Mouse (Mus musculus) CH12.LX (cell line): ENCODE results near the gene Gm10799. TPM values are rescaled to one million over a fixed set of nuclear protein-coding genes. Genes with fewer than 3 reads are reported as not detected.
"Not testable (repeated sequence)": the region's sequence is repeated elsewhere in the genome, so short reads cannot be mapped to it uniquely, and the experiment has no call there.

Source experiments
- DNase-seq: peaks from one replicate; pipeline ENCODE4 v3.0.0-alpha.2; 2013; ENCODE audit errors: extremely low read depth
- H3K27ac ChIP-seq: 2 replicates; pipeline ENCODE4 v1.5.1; 2012; ENCODE audit warnings: low read depth, mild to moderate bottlenecking, control low read depth, moderate library complexity; ENCODE audit not compliant: insufficient read depth
- H3K27me3 ChIP-seq: replicated peaks from 2 replicates; pipeline ENCODE3; 2012; ENCODE audit warnings: inconsistent platforms
- H3K36me3 ChIP-seq, 2 experiments: replicated peaks in 1 of 2; 2 replicates each; pipeline versions ENCODE3 to v1.6.1; 2012; ENCODE audit warnings: inconsistent platforms in 1 of 2, low read length in 1 of 2, mild to moderate bottlenecking in 1 of 2, mixed read lengths in 1 of 2, moderate library complexity in 1 of 2; ENCODE audit not compliant: control insufficient read depth in 1 of 2, insufficient read depth in 1 of 2
- H3K4me1 ChIP-seq, 2 experiments: 2 replicates each; pipeline ENCODE4 v1.6.1; 2012; ENCODE audit warnings: inconsistent platforms in 1 of 2, moderate library complexity in 1 of 2; ENCODE audit not compliant: insufficient read depth in 2 of 2, control insufficient read depth in 1 of 2
- H3K4me2 ChIP-seq: 2 replicates; pipeline ENCODE4 v1.6.1; 2012; ENCODE audit warnings: low read depth, mild to moderate bottlenecking, control low read depth; ENCODE audit not compliant: poor library complexity, insufficient read depth, severe bottlenecking
- H3K4me3 ChIP-seq, 3 experiments: fragments of 150-350 bp in 1 of 3; sonication (generic) in 1 of 3; replicated peaks in 1 of 3; 2 replicates each; pipeline versions ENCODE3 to v1.5.1; 2011 to 2012; ENCODE audit warnings: low read depth in 2 of 3, low read length in 2 of 3, mild to moderate bottlenecking in 2 of 3, moderate library complexity in 2 of 3, control low read depth in 1 of 3, improper control_type of control experiment in 1 of 3, inconsistent platforms in 1 of 3, mixed read lengths in 1 of 3; ENCODE audit not compliant: poor library complexity in 1 of 3
- H3K79me2 ChIP-seq: replicated peaks from 2 replicates; pipeline ENCODE4 v1.6.1; 2012; ENCODE audit warnings: mild to moderate bottlenecking, moderate library complexity; ENCODE audit not compliant: control insufficient read depth, poor library complexity, insufficient read depth, severe bottlenecking; ENCODE audit errors: extremely low read depth
- H3K9ac ChIP-seq: 2 replicates; pipeline ENCODE4 v1.6.1; 2012; ENCODE audit warnings: low read depth, mild to moderate bottlenecking, control low read depth, moderate library complexity; ENCODE audit not compliant: insufficient read depth
- H3K9me3 ChIP-seq: replicated peaks from 2 replicates; pipeline ENCODE3; 2012; ENCODE audit warnings: low read length, inconsistent platforms, mixed read lengths
- CHD1 ChIP-seq: IDR thresholded peaks from 2 replicates; pipeline ENCODE4 v1.6.1; 2012; ENCODE audit warnings: low read depth, low read length, improper control_type of control experiment, inconsistent platforms
- E2F4 ChIP-seq: IDR thresholded peaks from 2 replicates; pipeline ENCODE4 v1.6.1; 2011; ENCODE audit warnings: low read depth, low read length, improper control_type of control experiment; ENCODE audit not compliant: insufficient replicate concordance
- ELF1 ChIP-seq: IDR thresholded peaks from 2 replicates; pipeline ENCODE4 v1.6.1; 2014; ENCODE audit warnings: low read depth, mild to moderate bottlenecking, inconsistent platforms, low read length, improper control_type of control experiment
- EP300 ChIP-seq: IDR thresholded peaks from 2 replicates; pipeline ENCODE4 v1.6.1; 2011; ENCODE audit warnings: low read length, improper control_type of control experiment
- GABPA ChIP-seq: IDR thresholded peaks from 2 replicates; pipeline ENCODE4 v1.6.1; 2012; ENCODE audit warnings: low read depth, low read length, improper control_type of control experiment, inconsistent platforms; ENCODE audit not compliant: insufficient replicate concordance
- HCFC1 ChIP-seq: IDR thresholded peaks from 2 replicates; pipeline ENCODE4 v1.6.1; 2012; ENCODE audit warnings: low read depth, mild to moderate bottlenecking, inconsistent platforms, low read length, improper control_type of control experiment
- MAFK ChIP-seq: IDR thresholded peaks from 2 replicates; pipeline ENCODE4 v1.6.1; 2011; ENCODE audit warnings: low read length, improper control_type of control experiment; ENCODE audit not compliant: insufficient replicate concordance
- MAX ChIP-seq: IDR thresholded peaks from 2 replicates; pipeline ENCODE4 v1.6.1; 2011; ENCODE audit warnings: low read length, improper control_type of control experiment
- MXI1 ChIP-seq: IDR thresholded peaks from 2 replicates; pipeline ENCODE4 v1.6.1; 2011; ENCODE audit warnings: mild to moderate bottlenecking, low read depth, low read length, improper control_type of control experiment
- MYC ChIP-seq: IDR thresholded peaks from 2 replicates; pipeline ENCODE4 v1.6.1; 2011; ENCODE audit warnings: low read depth, mild to moderate bottlenecking, improper control_type of control experiment, low read length
- NELFE ChIP-seq: IDR thresholded peaks from 2 replicates; pipeline ENCODE4 v1.6.1; 2011; ENCODE audit warnings: low read depth, low read length, improper control_type of control experiment
- RCOR1 ChIP-seq: conservative IDR thresholded peaks from 2 replicates; pipeline ENCODE4 v1.6.1; 2012; ENCODE audit warnings: low read depth, mild to moderate bottlenecking, inconsistent platforms, low read length, improper control_type of control experiment
- SMC3 ChIP-seq: IDR thresholded peaks from 2 replicates; pipeline ENCODE4 v1.6.1; 2011; ENCODE audit warnings: low read depth, low read length, improper control_type of control experiment
- TCF12 ChIP-seq: IDR thresholded peaks from 2 replicates; pipeline ENCODE4 v1.6.1; 2014; ENCODE audit warnings: low read depth, mild to moderate bottlenecking, inconsistent platforms, low read length, improper control_type of control experiment
- UBTF ChIP-seq: IDR thresholded peaks from 2 replicates; pipeline ENCODE4 v1.6.1; 2012; ENCODE audit warnings: low read depth, mild to moderate bottlenecking, inconsistent platforms, low read length, improper control_type of control experiment, moderate library complexity
- USF1 ChIP-seq: IDR thresholded peaks from 2 replicates; pipeline ENCODE4 v1.6.1; 2014; ENCODE audit warnings: low read depth, mild to moderate bottlenecking, inconsistent platforms, low read length, improper control_type of control experiment
- USF2 ChIP-seq: conservative IDR thresholded peaks from 2 replicates; pipeline ENCODE4 v1.6.1; 2011; ENCODE audit warnings: low read depth, low read length, improper control_type of control experiment
- ZC3H11A ChIP-seq: IDR thresholded peaks from 2 replicates; pipeline ENCODE4 v1.6.1; 2012; ENCODE audit warnings: low read depth, mild to moderate bottlenecking, inconsistent platforms, low read length, improper control_type of control experiment
- ZKSCAN1 ChIP-seq: IDR thresholded peaks from 2 replicates; pipeline ENCODE4 v1.6.1; 2012; ENCODE audit warnings: low read depth, inconsistent platforms, low read length, improper control_type of control experiment, borderline replicate concordance
- ZMIZ1 ChIP-seq: IDR thresholded peaks from 2 replicates; pipeline ENCODE4 v1.6.1; 2012; ENCODE audit warnings: low read depth, mild to moderate bottlenecking, inconsistent platforms, low read length, improper control_type of control experiment
- dilution Hi-C: fragments of 300-500 bp; cut with MboI; formaldehyde crosslinking; loops from 2 replicates; pipeline ENCODE4 v1.14.3; 2020; ENCODE audit warnings: low sequenced_read_pairs; ENCODE audit not compliant: extremely low pct_unique_long_range_greater_than_20kb, extremely low pct_ligation_motif_present
- in situ Hi-C: fragments of 300-500 bp; cut with MboI; formaldehyde crosslinking; loops from 3 replicates; pipeline ENCODE4 v1.14.3; 2019; ENCODE audit warnings: low sequenced_read_pairs, low pct_ligation_motif_present, low pct_unique_long_range_greater_than_20kb, mixed read lengths
- polyA plus RNA-seq: library from polyadenylated mRNA; unstranded; fragments of >175 nt; gene quantifications from 2 replicates; pipeline ENCODE4 v1.2.1, GENCODE M21; 2012; ENCODE audit warnings: low read depth; ENCODE audit not compliant: insufficient read length
- total RNA-seq, 2 experiments: library from RNA; depleted of rRNA; stranded (reverse); fragments of 300-350 nt in 1 of 2; fragments of >200 nt in 1 of 2; gene quantifications; 2 replicates each; pipeline ENCODE4 v1.2.3; 2012 to 2014

Gm10799 gene
- total and polyA plus RNA-seq, 3 experiments = not detected

DNA sequence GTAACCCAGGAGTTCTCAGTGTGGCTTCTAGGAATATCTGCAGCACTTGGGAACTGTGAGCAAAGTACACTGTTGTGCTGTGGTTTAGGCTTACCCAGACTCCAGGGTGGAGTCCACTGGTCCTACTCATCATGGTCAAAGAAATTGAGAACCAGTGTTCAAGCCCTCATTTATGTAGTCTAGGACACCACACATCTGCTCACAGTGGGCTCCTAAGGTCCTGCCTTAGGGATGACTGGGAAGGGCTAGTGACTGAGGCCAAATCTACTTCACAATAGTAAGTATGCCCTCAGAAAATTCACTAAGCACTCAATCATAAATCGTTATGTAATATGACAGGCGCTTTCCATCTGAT lies 30.9 kb upstream of the Gm10799 start:
- no peak overlapping the region for H3K4me3 ChIP-seq
- dilution Hi-C loops = no loop called here
- TF ChIP-seq NELFE (no peak), SMC3 (no peak), MAFK (no peak), ZMIZ1 (no peak), CHD1 (no peak), MAX (no peak), UBTF (no peak), GABPA (no peak), USF2 (no peak), ELF1 (no peak), RCOR1 (no peak)
- no peak overlapping the region for H3K4me2 ChIP-seq
- no peaks in the 10 kb centered on the region for H3K36me3 ChIP-seq
- no peaks in the 10 kb centered on the region for H3K27me3 ChIP-seq
- in situ Hi-C loops = no loop called here
- no peak overlapping the region for H3K27ac ChIP-seq
- DNase-seq = no peak
- peaks cover 0 to 9% of the 10 kb centered on the region in 2 experiments; a peak in 2 of 4 replicates for H3K4me1 ChIP-seq
- no peaks in the 10 kb centered on the region for H3K9me3 ChIP-seq
- H3K79me2 ChIP-seq = no peaks in the 10 kb centered on the region
- H3K9ac ChIP-seq = no peak overlapping the region

DNA sequence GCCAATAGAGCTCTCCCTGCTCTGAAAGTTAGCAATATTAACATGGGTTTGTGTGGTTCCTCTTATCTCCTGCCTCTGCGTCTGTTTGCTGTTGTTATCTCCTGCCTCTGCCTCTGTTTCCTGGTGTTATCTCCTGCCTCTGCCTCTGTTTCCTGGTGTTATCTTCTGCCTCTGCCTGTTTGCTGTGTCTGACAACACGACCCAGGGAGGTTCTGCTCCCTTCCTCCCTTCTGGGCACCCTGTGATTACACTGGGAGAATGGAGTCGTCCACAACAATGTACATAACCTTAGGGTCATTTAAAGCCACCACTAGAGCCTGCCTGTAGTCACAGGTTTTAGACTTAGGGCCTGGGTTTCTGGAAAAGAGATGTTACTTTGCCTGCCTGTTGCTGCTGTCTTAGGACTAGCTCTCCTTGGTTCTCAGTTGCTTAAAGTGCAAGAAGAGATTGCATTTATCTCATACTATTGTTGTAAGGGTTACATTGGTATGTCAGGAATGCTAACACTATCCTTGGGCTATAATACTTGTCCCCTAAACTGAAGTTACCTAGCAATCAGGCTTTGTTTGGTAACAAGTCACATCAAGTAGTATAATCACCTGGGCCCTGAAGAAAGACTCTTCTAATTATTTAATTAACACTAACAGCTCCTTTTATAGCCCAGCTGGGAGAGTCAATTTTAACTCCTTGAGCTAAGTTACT lies 30.3 kb upstream of the Gm10799 start:
- Histone ChIP-seq H3K79me2 (no peaks in the 10 kb centered on the region), H3K27ac (no peak overlapping the region), H3K4me3 (no peak overlapping the region), H3K36me3 (no peaks in the 10 kb centered on the region), H3K4me1 (peaks cover 0 to 9% of the 10 kb centered on the region in 2 experiments; a peak in 2 of 4 replicates), H3K9me3 (no peaks in the 10 kb centered on the region), H3K9ac (no peak overlapping the region), H3K27me3 (no peaks in the 10 kb centered on the region), H3K4me2 (no peak overlapping the region)
- in situ Hi-C loops (no loop called here), dilution Hi-C loops (no loop called here)
- no peak for TF ChIP-seq ZKSCAN1
- TF ChIP-seq NELFE = no peak
- TF ChIP-seq EP300 = no peak
- TF ChIP-seq MXI1 = no peak
- TF ChIP-seq E2F4 = no peak
- TF ChIP-seq MAFK = no peak
- no peak for TF ChIP-seq TCF12
- TF ChIP-seq USF2 = no peak
- TF ChIP-seq ZC3H11A = no peak
- no peak for TF ChIP-seq MYC
- TF ChIP-seq USF1 = no peak
- TF ChIP-seq HCFC1 = no peak
- DNase-seq = no peak

DNA sequence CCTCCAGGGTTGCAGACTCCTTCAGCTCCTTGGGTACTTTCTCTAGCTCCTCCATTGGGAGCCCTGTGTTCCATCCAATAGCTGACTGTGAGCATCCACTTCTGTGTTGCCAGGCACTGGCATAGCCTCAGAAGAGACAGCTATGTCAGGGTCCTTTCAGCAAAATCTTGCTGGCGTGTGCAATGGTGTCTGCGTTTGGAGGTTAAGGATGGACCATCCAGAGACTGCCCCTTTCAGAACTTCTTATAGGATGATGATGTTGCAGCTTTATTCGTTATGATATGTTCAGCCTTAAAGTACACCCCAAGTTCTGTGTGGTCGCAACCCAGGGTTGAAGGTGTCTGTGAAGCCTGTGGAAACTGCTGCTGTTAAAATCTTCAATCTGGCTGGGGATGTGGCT lies 29.0 kb upstream of the Gm10799 start:
- DNase-seq = not testable (repeated sequence)

More for the DNA sequence above, 29.0 kb upstream of the Gm10799 start:
- H3K79me2 ChIP-seq, in situ Hi-C loops, H3K36me3 ChIP-seq, H3K9ac ChIP-seq, dilution Hi-C loops, H3K4me3 ChIP-seq, H3K9me3 ChIP-seq, H3K27ac ChIP-seq, H3K4me1 ChIP-seq, H3K4me2 ChIP-seq, H3K27me3 ChIP-seq: not testable (repeated sequence)
